Mouse (Mus musculus): ENCODE results near the gene Gm10486. TPM values are rescaled to one million over a fixed set of nuclear protein-coding genes. Genes with fewer than 3 reads are reported as not detected.
"Not testable (repeated sequence)": the region's sequence is repeated elsewhere in the genome, so short reads cannot be mapped to it uniquely, and the experiment has no call there.

The Gm10486 gene
- polyA plus RNA-seq (2012; rRNA removed): not detected in 2 replicates

DNA sequence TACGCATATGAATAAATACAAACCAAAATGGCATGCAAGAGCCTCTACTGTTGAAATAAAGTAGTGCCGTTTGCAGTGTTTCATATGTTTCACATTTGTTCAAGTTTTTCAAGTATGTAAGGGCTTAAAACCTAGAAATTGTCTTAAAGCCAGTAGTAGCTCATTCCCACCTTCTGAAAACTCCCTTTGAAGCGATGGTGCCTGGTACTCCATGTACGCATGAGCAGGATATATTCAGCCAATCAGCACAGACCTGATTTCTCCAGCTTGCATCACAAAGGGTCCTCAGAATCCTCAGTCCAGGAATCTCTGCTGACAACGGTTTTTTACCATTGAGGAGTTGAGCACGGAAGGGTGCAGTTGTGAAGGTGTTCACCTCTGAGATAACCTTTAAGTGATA is at the start of gene Gm10486:
TSS of gene Gm10486 (plus strand) at position 301 of the 400 bp plus-strand sequence.
- DNase-seq (ENCODE audit: low spot score): not testable (repeated sequence)

Measured in urinary bladder, adult 2 months (tissue).